Mouse (Mus musculus): ENCODE data around the gene B4galnt3. TPM values are rescaled to one million over a fixed set of nuclear protein-coding genes. Genes with fewer than 3 reads are reported as not detected.

The B4galnt3 gene
- polyA plus RNA-seq, 1 experiment from 2014 or later: 1.2 TPM

DNA sequence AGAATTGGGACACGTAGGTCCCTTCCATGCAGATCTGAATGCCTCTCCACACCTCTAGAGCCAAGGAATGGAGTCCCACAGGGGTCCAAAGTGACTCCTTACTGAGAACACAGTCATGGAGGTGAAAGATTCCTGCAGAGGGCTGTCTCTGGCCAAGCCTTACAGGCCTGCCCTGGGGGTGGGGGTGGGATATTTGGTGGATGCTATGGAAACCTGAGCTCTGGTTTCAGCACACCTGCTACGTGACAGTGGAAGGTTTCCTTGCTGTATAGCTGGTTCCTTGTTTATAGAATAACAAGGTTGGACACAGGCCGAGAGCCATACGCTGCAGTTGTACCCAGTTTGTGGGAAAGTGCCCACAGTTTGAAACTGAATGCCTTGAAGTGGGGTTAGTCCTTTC, 113.9 kb downstream of the B4galnt3 start:
- Histone ChIP-seq H3K27ac (no peak overlapping the region), H3K9ac (no peak overlapping the region), H3K4me1 (no peaks in the 10 kb centered on the region), H3K9me3 (no peaks in the 10 kb centered on the region), H3K27me3 (no peaks in the 10 kb centered on the region), H3K4me2 (replicated peaks) (no peak overlapping the region), H3K36me3 (no peaks in the 10 kb centered on the region), H3K4me3 (no peak overlapping the region)
- ATAC-seq (ENCODE audit: insufficient number of reproducible peaks, insufficient read depth, low FRiP score, low TSS enrichment): no peak
- 61% methylated on average over 4 of the region's 4 CpGs for WGBS

DNA sequence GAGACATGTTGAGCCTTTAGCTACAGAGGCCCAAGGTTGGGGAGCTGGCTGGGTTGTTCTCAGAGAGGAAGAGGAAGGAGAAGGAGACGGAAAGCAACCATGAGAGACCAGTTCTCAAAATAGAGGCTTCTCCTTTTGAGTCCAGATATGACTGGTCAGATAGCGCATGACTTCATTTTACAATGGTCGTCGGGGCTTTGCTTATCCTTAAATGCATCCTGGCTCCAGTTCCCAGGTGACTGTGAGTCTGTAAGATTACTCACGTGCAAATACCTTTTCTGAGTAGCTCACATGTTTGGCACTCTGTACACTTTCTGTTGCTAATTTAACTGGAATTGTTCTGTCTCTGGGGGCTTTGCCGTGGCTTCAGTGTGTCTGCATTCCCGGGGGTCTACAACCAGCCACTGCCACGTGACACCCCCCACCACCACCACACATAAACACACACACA, 114.6 kb downstream of the B4galnt3 start:
- Histone ChIP-seq H3K4me2 (replicated peaks) (no peak overlapping the region), H3K4me3 (no peak overlapping the region), H3K36me3 (no peaks in the 10 kb centered on the region), H3K9me3 (no peaks in the 10 kb centered on the region), H3K27ac (no peak overlapping the region), H3K27me3 (no peaks in the 10 kb centered on the region), H3K9ac (no peak overlapping the region), H3K4me1 (no peaks in the 10 kb centered on the region)
- ATAC-seq (ENCODE audit: insufficient number of reproducible peaks, insufficient read depth, low FRiP score, low TSS enrichment): no peak
- WGBS: 76% methylated on average over 8 of the region's 8 CpGs

DNA sequence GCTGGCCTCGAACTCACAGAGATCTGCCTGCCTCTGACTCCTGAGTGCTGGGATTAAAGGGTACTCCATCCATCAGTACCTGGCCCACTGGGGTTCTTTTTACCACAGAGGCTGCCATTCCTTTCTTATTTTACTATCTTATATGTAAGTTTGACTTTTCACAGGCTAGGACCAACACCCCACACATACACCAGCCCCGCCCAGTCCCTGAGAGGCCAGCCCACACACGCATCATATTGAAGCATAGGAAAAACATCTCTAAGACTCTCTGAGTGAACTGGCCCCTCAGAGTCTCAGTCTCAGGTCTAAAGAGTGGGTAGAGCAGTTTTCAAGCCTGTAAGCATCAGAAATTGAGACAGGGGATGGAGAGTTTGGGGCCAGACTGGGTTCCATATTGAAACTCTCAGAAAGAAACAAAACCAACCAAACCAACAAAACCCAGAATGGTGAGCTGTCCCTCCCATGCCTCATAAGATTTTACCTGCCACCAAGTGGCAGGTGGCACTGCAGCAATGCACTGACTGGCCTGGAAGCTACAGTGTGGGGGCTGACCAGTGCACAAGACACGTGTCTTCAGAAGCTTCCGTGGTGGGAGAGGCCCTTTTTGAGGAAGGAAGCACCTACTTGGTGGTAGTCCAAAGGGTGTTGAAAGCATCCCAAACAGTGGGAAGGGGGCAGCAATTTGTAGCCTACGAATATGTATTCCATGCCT, 115.2 kb downstream of the B4galnt3 start:
- Histone ChIP-seq H3K4me3 (no peak overlapping the region), H3K9ac (no peak overlapping the region), H3K4me2 (replicated peaks) (no peak overlapping the region), H3K27me3 (no peaks in the 10 kb centered on the region), H3K4me1 (no peaks in the 10 kb centered on the region), H3K27ac (no peak overlapping the region), H3K9me3 (no peaks in the 10 kb centered on the region), H3K36me3 (no peaks in the 10 kb centered on the region)
- 88% methylated on average over 6 of the region's 6 CpGs for WGBS
- no peak for ATAC-seq (ENCODE audit: insufficient number of reproducible peaks, insufficient read depth, low FRiP score, low TSS enrichment)

DNA sequence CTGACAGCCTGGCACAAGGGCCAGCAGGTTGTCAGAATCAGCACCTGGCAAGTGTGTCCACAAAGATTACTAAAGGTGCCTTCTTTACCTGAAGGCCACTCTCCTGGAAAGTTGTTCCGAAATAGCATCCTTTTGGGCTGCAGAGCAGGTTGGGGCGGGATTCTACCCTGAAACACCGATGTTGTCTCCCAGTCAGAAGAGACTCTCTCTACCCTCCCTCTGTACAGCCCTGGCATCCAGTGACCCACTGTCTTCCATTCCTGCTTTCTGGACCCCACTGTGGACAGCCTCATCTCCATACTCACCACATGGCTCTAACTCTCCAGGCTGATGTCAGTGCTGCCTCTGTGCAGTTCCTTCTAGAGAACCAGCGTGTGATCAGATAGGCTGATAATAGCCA, 118.7 kb downstream of the B4galnt3 start:
- 96% methylated on average over 4 of the region's 4 CpGs for WGBS
- no peaks in the 10 kb centered on the region for H3K27me3 ChIP-seq

DNA sequence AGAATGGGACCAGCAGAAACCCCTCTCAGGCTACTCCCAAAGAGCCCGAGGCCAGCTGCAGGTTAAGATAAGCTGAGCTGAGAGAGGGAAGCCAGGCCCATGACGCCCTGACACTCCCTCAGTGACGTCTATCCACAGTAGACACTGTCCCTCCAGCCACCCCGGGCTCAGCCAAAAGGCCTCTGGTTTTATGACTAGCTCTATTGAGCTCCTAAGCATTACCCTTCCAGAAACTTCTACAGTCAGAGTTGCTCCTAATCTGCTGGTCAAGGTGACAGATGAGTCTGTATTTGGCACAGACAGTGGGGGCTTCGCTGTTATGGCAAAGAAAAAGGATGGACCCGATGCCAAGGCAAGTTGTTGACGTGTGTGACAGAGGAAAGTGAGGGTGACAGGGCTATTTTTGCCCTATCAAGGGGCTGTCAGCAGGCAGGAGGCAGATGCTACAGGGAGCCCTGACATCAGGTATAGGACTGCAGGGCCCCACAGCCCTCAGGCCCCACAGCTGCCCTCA, 119.7 kb downstream of the B4galnt3 start:
- Histone ChIP-seq H3K36me3 (no peaks in the 10 kb centered on the region), H3K4me3 (no peak overlapping the region), H3K27ac (no peak overlapping the region), H3K4me1 (no peaks in the 10 kb centered on the region), H3K9me3 (no peaks in the 10 kb centered on the region), H3K4me2 (replicated peaks) (no peak overlapping the region), H3K27me3 (no peaks in the 10 kb centered on the region), H3K9ac (no peak overlapping the region)
- no peak for ATAC-seq (ENCODE audit: insufficient number of reproducible peaks, insufficient read depth, low FRiP score, low TSS enrichment)
- WGBS: 71% methylated on average over 7 of the region's 7 CpGs

More for the DNA sequence above, 118.7 kb downstream of the B4galnt3 start:
- ATAC-seq (ENCODE audit: insufficient number of reproducible peaks, insufficient read depth, low FRiP score, low TSS enrichment): no peak
- no peak overlapping the region for H3K4me3 ChIP-seq
- no peaks in the 10 kb centered on the region for H3K4me1 ChIP-seq
- H3K9ac ChIP-seq: no peak overlapping the region
- no peaks in the 10 kb centered on the region for H3K9me3 ChIP-seq
- H3K27ac ChIP-seq: no peak overlapping the region
- no peaks in the 10 kb centered on the region for H3K36me3 ChIP-seq
- no peak overlapping the region for H3K4me2 ChIP-seq (replicated peaks)

DNA sequence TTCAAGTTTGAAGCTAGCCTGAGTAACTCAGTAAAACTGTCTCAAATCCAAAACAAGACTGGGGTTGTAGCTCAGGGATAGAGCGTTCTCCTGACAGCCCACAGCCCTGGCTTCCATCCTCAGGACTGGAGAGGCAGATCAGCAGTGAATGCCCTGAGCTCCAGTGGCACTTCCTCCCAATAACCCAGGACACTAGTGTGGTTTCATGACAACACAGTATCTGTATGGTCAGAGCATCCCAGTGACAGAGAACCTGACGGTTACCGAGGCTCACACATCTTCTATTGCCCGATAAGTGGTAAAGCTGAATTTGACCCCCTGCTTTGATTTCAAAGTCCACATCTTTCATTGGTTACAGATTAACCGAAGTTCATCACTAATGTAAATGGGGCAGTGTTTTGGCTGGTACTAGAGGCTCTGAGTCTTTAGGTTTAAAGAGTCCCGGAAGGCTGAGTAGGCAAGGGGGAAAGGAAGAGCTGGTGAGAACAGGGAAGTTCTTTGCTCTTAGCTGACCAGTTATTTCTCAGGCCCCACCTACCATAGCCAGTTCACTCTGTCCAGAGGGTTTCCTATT, 120.2 kb downstream of the B4galnt3 start:
- Histone ChIP-seq H3K27ac (no peak overlapping the region), H3K9ac (no peak overlapping the region), H3K4me3 (no peak overlapping the region), H3K4me1 (no peaks in the 10 kb centered on the region), H3K36me3 (no peaks in the 10 kb centered on the region), H3K9me3 (no peaks in the 10 kb centered on the region), H3K4me2 (replicated peaks) (no peak overlapping the region), H3K27me3 (no peaks in the 10 kb centered on the region)
- 75% methylated on average over 6 of the region's 6 CpGs for whole genome bisulfite sequencing
- ATAC-seq (ENCODE audit: insufficient number of reproducible peaks, insufficient read depth, low FRiP score, low TSS enrichment): no peak

DNA sequence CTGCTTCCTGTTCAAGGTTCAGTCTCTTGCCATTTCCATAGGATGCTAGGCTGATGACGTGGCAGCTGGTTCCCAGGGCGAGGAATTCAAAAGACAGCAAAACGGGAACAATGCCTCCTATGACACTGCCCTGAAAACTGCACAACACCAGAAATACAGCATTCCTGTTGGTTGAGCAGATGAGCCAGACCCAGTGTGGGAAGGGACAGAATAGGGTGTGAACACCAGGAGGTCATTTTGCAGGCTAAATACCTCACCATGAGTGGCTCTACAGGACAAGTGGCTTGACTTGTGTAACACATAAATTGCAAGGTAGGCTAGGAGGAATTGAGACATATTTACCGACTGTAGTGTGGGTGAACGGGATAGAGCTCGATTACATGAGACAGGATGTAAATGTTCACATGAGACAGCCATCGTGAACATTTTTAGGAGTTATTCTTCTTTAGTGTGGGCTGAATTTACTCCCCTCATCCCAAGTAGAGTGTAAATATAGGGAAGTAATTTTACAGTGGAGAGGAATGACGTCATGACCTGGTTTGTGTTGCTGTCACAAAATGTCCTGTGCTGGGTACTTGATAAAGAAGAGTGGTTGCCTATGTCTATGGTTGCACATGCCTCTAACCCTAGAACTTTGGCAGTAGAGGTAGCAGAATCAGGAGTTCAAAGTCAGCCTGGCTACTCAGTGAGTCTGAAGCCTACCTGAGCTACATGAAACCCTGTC, 121.9 kb downstream of the B4galnt3 start:
- no peaks in the 10 kb centered on the region for H3K9me3 ChIP-seq
- ATAC-seq (ENCODE audit: insufficient number of reproducible peaks, insufficient read depth, low FRiP score, low TSS enrichment): no peak
- H3K4me3 ChIP-seq: no peak overlapping the region
- H3K9ac ChIP-seq: no peak overlapping the region
- H3K4me2 ChIP-seq (replicated peaks): no peak overlapping the region
- no peaks in the 10 kb centered on the region for H3K27me3 ChIP-seq
- no peak overlapping the region for H3K27ac ChIP-seq
- no peaks in the 10 kb centered on the region for H3K36me3 ChIP-seq
- 82% methylated on average over 8 of the region's 8 CpGs for WGBS
- H3K4me1 ChIP-seq: no peaks in the 10 kb centered on the region

DNA sequence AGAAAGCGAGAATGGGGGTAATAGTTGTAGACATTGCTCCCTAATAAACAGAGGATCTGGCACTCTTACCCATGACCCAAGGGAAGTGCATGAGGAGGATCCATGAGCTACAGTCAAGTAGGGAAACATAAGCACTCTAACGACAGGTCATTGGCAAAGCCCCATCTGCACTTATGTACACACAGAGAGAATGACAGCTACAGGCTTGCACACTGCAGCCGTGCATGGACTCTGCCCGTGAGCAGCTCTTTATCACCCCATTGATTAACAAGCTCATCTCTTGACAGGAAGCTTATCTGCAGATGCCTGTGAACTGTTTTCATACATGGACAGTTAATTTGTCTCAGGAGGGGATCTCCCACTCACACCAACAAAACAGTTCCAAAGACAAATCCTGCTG, 126.8 kb downstream of the B4galnt3 start:
- Histone ChIP-seq H3K4me2 (replicated peaks) (no peak overlapping the region), H3K27me3 (no peaks in the 10 kb centered on the region), H3K4me1 (no peaks in the 10 kb centered on the region), H3K9ac (no peak overlapping the region), H3K27ac (no peak overlapping the region), H3K4me3 (no peak overlapping the region), H3K9me3 (no peaks in the 10 kb centered on the region), H3K36me3 (no peaks in the 10 kb centered on the region)
- ATAC-seq (ENCODE audit: insufficient number of reproducible peaks, insufficient read depth, low FRiP score, low TSS enrichment): no peak
- 81% methylated on average over 4 of the region's 4 CpGs for WGBS

DNA sequence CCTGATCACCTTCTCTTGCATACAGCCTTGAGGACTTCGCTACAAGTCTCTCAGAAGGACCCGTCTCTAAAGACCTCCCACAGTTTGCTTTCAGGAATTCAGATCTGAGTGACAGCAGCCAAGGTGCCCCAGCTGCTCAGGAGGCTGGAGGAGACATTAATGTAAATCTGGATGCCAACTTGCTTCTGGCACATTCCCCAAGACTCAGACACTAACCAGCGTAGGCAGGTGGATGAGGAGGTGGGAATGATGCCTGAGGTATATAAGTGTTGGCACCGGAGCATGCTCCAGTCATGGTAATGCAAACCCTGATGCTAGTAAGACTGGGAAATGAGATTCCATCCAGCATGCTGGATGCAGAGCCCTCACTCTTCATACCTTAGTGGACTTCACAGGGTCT, 129.6 kb downstream of the B4galnt3 start:
- H3K4me1 ChIP-seq: no peaks in the 10 kb centered on the region
- no peak overlapping the region for H3K27ac ChIP-seq
- no peak overlapping the region for H3K9ac ChIP-seq
- no peak overlapping the region for H3K4me2 ChIP-seq (replicated peaks)
- H3K4me3 ChIP-seq: no peak overlapping the region
- WGBS: 83% methylated on average over 4 of the region's 4 CpGs
- H3K36me3 ChIP-seq: no peaks in the 10 kb centered on the region
- no peaks in the 10 kb centered on the region for H3K9me3 ChIP-seq
- ATAC-seq (ENCODE audit: insufficient number of reproducible peaks, insufficient read depth, low FRiP score, low TSS enrichment): no peak
- H3K27me3 ChIP-seq: no peaks in the 10 kb centered on the region

DNA sequence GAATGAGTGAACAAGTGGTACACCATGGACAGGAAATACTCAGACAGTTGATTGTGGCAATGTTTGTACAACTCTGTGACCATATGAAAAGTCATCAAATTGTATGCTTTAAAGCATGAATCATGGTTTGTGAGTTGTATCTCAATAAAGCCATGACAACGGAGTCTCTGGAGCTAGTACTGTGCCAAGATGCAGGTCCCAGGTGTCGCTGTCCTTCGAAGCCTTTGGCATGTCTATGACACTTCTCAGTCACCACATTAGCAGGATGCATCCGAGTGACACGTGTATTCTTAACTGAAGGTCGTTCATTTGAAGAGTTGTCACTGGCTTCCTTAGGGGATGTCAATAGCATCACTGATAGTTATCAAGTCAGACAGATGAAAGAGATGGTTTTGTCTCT, 131.4 kb downstream of the B4galnt3 start:
- Histone ChIP-seq H3K4me2 (replicated peaks) (no peak overlapping the region), H3K9me3 (no peaks in the 10 kb centered on the region), H3K4me3 (no peak overlapping the region), H3K9ac (no peak overlapping the region), H3K27me3 (no peaks in the 10 kb centered on the region), H3K27ac (no peak overlapping the region), H3K36me3 (no peaks in the 10 kb centered on the region), H3K4me1 (peaks cover 6% of the 10 kb centered on the region)
- WGBS: 75% methylated on average over 6 of the region's 6 CpGs
- no peak for ATAC-seq (ENCODE audit: insufficient number of reproducible peaks, insufficient read depth, low FRiP score, low TSS enrichment)

DNA sequence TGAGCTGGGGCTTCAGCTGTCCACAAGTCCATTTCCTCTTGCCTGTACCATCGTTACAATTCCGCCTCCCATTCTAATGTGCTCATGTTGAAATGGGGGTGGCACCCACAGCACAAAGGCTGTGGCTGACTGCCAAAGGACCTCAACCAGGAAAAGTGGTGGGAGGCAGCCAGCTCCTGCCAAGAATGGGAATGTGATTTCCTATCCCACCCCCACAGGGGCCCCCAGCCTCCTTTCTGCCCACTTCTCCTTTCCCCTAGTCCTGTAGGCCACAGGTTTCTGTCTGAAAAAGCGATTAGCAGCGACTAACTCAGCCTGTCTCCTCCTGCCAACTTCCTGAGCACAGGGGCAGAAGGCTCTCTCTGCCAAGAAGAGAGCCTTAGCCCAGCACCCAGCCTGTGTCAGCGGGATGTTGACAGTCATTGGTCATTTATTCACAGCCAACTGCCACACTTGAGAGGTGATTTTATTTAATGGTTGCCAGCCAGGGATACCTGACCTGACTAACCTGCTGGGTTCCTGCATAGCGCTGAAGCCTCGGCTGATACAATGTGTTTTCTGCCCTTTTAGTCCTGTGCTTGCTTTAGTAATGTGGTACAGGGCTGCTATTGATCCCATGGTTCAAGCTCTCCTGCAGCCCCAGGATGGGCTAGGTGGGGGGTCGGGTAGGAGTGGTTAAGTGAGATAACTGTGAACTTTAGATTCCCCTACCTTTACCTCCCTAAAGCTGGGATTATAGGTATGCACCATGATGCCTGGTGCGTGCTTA, 135.0 kb downstream of the B4galnt3 start:
- Histone ChIP-seq H3K4me2 (replicated peaks) (no peak overlapping the region), H3K27ac (peak overlapping the region; percentile 12; the same call in 1 of the 2 replicates), H3K36me3 (no peaks in the 10 kb centered on the region), H3K4me1 (peaks cover 6% of the 10 kb centered on the region), H3K9ac (no peak overlapping the region), H3K4me3 (no peak overlapping the region), H3K27me3 (no peaks in the 10 kb centered on the region), H3K9me3 (no peaks in the 10 kb centered on the region)
- WGBS: 61% methylated on average over 9 of the region's 9 CpGs
- no peak for ATAC-seq (ENCODE audit: insufficient number of reproducible peaks, insufficient read depth, low FRiP score, low TSS enrichment)
